Mouse (Mus musculus) cerebellum, adult 2 months (tissue): Measurements from ENCODE around the gene Zfhx3.

ENCODE experiments used
- CTCF ChIP-seq: fragments of 200-500 bp; IDR thresholded peaks from 2 replicates; pipeline ENCODE4 v1.5.1; 2011; ENCODE audit warnings: low read depth, mild to moderate bottlenecking, control low read depth, low read length, moderate library complexity, borderline replicate concordance; ENCODE audit not compliant: insufficient read depth
- POLR2A ChIP-seq: fragments of 200-500 bp; IDR thresholded peaks from 2 replicates; pipeline ENCODE4 v1.6.1; 2011; ENCODE audit warnings: low read length, control low read depth, borderline replicate concordance; ENCODE audit not compliant: insufficient read depth

- TF ChIP-seq POLR2A (no peak), CTCF (no peak)
Observed at GRCm38 (mm10) chr8:108538929-108539555, 596.6 kb downstream of the Zfhx3 start.
